Mouse (Mus musculus) liver, embryonic 14.5 days (tissue): ENCODE results near the gene Nans. TPM values are rescaled to one million over a fixed set of nuclear protein-coding genes. Genes with fewer than 3 reads are reported as not detected.

ENCODE experiments used
- ATAC-seq: fragments of 200-750 bp; cut with Nextera tagmentation; 2 replicates; pipeline ENCODE4 v1.8.0; 2017; ENCODE audit warnings: moderate number of reproducible peaks, mild to moderate bottlenecking, moderate library complexity; ENCODE audit not compliant: insufficient read depth
- DNase-seq, 3 experiments: peaks; one replicate each; pipeline ENCODE4 v3.0.0-alpha.2; 2012 to 2013; ENCODE audit warnings: low read depth in 3 of 3, low spot score in 3 of 3
- H3K27ac ChIP-seq: fragments of 300-500 bp; sonication (generic); 2 replicates; pipeline ENCODE4 v1.5.1; 2014; ENCODE audit warnings: moderate library complexity, mild to moderate bottlenecking, control low read depth, inconsistent platforms
- H3K27me3 ChIP-seq: fragments of 300-500 bp; sonication (generic); 2 replicates; pipeline ENCODE4 v1.6.1; 2014; ENCODE audit warnings: mild to moderate bottlenecking, low read length, moderate library complexity; ENCODE audit not compliant: control insufficient read depth, insufficient read depth
- H3K36me3 ChIP-seq: fragments of 300-500 bp; sonication (generic); replicated peaks from 2 replicates; pipeline ENCODE4 v1.6.1; 2014; ENCODE audit warnings: low read depth; ENCODE audit not compliant: control insufficient read depth, insufficient read depth
- H3K4me1 ChIP-seq, 2 experiments: fragments of 200-500 bp in 1 of 2; fragments of 300-500 bp in 1 of 2; sonication (generic) in 1 of 2; replicated peaks; 2 replicates each; pipeline ENCODE4 v1.6.1; 2012 to 2014; ENCODE audit warnings: antibody characterized with exemption in 1 of 2, inconsistent platforms in 1 of 2, low read length in 1 of 2; ENCODE audit not compliant: control insufficient read depth in 2 of 2, insufficient read depth in 2 of 2
- H3K4me2 ChIP-seq: fragments of 300-500 bp; sonication (generic); 2 replicates; pipeline ENCODE4 v1.6.1; 2014; ENCODE audit warnings: low read depth, mild to moderate bottlenecking, control low read depth, moderate library complexity
- H3K4me3 ChIP-seq, 2 experiments: fragments of 200-500 bp in 1 of 2; fragments of 300-500 bp in 1 of 2; sonication (generic) in 1 of 2; 2 replicates each; pipeline ENCODE4 v1.5.1; 2012 to 2014; ENCODE audit warnings: low read depth in 2 of 2, low read length in 2 of 2, mild to moderate bottlenecking in 2 of 2, control low read depth in 1 of 2, inconsistent platforms in 1 of 2, moderate library complexity in 1 of 2; ENCODE audit not compliant: insufficient read depth in 1 of 2
- H3K9ac ChIP-seq: fragments of 300-500 bp; sonication (generic); replicated peaks from 2 replicates; pipeline ENCODE4 v1.6.1; 2014; ENCODE audit warnings: mild to moderate bottlenecking, control low read depth, moderate library complexity
- H3K9me3 ChIP-seq: fragments of 300-500 bp; sonication (generic); 2 replicates; pipeline ENCODE4 v1.6.1; 2016; ENCODE audit warnings: low read length, mixed read lengths; ENCODE audit not compliant: control insufficient read depth
- CTCF ChIP-seq: IDR thresholded peaks from 2 replicates; pipeline ENCODE4 v1.5.1; 2016; ENCODE audit warnings: antibody characterized with exemption, low read depth, control low read depth
- EP300 ChIP-seq: IDR thresholded peaks from 2 replicates; pipeline ENCODE4 v1.6.1; 2016; ENCODE audit warnings: antibody characterized with exemption, low read depth
- WGBS: fragments of 180-500 bp; shearing (Covaris S2); extraction: QIAGEN DNeasy Blood & Tissue Kit; methylation state at CpG from one replicate; pipeline ENCODE4 v1.1.7; 2014; ENCODE audit not compliant: insufficient replicate concordance; 5-methylcytosine and 5-hydroxymethylcytosine counted together
- polyA plus RNA-seq, 2 experiments: library from polyadenylated mRNA; depleted of rRNA in 1 of 2; stranded (reverse) in 1 of 2; unstranded in 1 of 2; fragments of >200 nt; fragmentation: Nextera tagmentation in 1 of 2; extraction: Ambion mirVana in 1 of 2; gene quantifications; 2 replicates each; pipeline versions ENCODE4 v1.2.1 to v1.2.3; 2012 to 2014

The Nans gene
- polyA plus RNA-seq, 2 experiments, result 32.9 to 51.8 TPM

DNA sequence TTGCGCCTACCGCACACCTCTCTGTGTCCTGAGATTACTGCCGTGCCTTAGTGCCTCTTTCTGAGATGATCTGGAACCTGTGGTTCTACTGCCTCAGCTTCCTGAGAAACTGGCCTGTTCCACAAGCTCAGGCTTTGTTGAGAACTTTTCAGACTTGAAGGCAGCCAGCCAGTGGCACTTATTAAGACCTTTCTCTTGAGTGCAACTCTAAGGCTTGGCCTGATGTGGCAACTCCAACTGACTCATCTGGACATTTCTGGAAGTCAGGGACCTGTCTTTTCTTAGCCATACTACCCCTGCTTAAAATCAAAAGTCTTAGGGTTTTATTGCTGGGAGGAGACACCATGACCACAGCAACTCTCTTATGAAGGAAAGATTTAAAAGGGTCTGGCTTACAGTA, 31.9 kb upstream of the Nans start:
- TF ChIP-seq EP300, result no peak
- TF ChIP-seq CTCF, result no peak
- 67% methylated on average over 3 of the region's 3 CpGs for WGBS
- H3K36me3 ChIP-seq, result peaks cover 86% of the 10 kb centered on the region
- H3K9me3 ChIP-seq, result no peaks in the 10 kb centered on the region
- peak overlapping the region; percentile 90 for H3K27ac ChIP-seq
- H3K4me1 ChIP-seq, result peaks cover 50 to 56% of the 10 kb centered on the region in 2 experiments
- DNase-seq (no peak), ATAC-seq (no peak)
- no peaks in the 10 kb centered on the region for H3K27me3 ChIP-seq
- peak overlapping the region; percentile 31; the same call in 1 of the 2 replicates for H3K9ac ChIP-seq
- H3K4me3 ChIP-seq, result peak overlapping the region in 1 of 2 experiments; percentile 17; a peak in 2 of 4 replicates
- peak overlapping the region; percentile 99 for H3K4me2 ChIP-seq

DNA sequence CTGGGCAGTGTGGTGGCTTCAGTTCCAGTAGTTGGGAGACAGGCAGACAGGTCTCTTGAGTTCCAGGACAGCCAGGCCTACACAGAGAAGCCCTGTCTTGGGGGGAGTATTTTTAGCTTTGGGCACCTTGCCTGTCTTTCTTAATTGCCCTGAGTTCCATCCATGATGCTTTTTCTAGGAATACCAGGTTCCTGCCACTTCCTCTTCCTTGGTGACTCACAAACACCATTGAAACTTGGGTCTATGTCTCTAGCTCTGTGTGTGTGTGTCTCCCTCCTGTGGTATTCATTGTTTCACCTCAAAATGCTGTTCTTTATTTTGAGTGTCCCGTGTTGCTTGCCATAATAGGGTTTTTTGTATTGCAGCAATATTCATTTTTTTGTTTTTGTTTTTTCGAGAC, 30.6 kb upstream of the Nans start:
- no peak for DNase-seq
- peak overlapping the region; percentile 57 for H3K27ac ChIP-seq
- WGBS, result 83% methylated on average over 2 of the region's 2 CpGs
- no peak for ATAC-seq
- no peaks in the 10 kb centered on the region for H3K27me3 ChIP-seq
- H3K4me1 ChIP-seq, result peaks cover 47 to 51% of the 10 kb centered on the region in 2 experiments
- 0 out of 2 replicates have a peak overlapping the region, but pooled peaks have one; percentile 2 for H3K9ac ChIP-seq
- no peak for TF ChIP-seq CTCF
- no peak for TF ChIP-seq EP300
- peak overlapping the region; percentile 99; the same call in 1 of the 2 replicates for H3K4me2 ChIP-seq
- H3K36me3 ChIP-seq, result peaks cover 91% of the 10 kb centered on the region
- H3K9me3 ChIP-seq, result no peaks in the 10 kb centered on the region
- H3K4me3 ChIP-seq, result no peak overlapping the region

DNA sequence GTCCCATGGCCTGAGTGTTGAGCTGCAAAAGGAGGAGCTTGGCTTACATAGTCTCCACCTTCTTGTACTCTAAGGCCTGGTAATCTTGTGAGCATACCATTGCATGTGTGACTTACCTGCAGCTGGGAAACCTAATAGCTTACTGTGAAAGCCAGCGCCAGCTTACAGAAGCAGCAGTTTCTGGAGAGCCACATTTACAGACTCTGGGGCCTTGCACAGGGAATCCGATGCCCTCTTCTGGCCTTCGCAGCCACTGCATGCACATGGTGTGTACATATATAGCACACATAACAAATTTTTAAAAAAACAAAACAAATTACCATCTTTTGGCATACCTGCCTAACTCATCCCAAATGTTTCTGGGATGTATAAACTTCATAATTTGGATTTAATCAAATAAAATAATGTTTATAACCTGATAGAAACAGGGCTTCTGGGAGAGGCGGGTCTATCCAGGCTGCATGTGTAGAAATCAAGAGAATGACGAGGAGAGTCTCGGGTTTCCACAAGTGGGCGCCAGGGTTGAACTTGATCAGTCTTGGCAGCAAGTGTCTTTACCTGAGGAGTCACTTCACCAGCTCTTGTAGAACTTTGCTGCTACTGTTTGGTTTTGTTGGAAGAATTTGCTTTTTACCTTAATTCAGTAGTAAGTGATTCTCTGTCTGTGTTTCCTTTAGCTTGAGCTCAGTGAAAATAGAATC, 25.8 kb upstream of the Nans start:
- Histone ChIP-seq H3K4me1 (peaks cover 5 to 6% of the 10 kb centered on the region in 2 experiments; a peak in 3 of 4 replicates), H3K36me3 (peaks cover 99% of the 10 kb centered on the region), H3K4me2 (no peak overlapping the region), H3K4me3 (no peak overlapping the region), H3K9me3 (no peaks in the 10 kb centered on the region), H3K27me3 (no peaks in the 10 kb centered on the region), H3K27ac (peak overlapping the region; percentile 7; the same call in 1 of the 2 replicates), H3K9ac (no peak overlapping the region)
- ATAC-seq, result peak; percentile 50; the same call in 1 of the 2 replicates
- 74% methylated on average over 7 of the region's 7 CpGs for WGBS
- no peak for DNase-seq
- peak; percentile 77 for TF ChIP-seq CTCF
- no peak for TF ChIP-seq EP300

DNA sequence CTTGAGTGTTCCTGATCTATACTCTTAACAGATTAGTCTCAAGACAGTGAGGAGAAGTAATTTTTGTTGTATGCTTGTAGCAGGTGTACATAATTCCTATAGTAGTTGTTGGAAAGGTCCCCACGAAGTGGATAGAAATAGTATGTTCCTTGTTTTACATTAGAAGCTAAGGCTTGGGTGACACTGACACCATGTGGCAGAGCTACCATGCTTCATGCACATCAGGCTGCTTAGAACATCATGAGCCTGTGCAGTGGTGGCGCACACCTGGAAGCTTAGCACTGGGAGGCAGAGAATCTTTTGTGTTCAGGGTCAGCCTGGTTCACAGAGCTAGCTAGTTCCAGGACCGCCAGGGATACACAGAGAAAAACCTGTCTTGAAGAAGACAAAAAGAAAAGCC, 23.3 kb upstream of the Nans start:
- TF ChIP-seq EP300 (no peak), CTCF (peak; percentile 33)
- no peak for DNase-seq
- ATAC-seq, result no peak
- H3K27me3 ChIP-seq, result no peaks in the 10 kb centered on the region
- peaks cover 99% of the 10 kb centered on the region for H3K36me3 ChIP-seq
- no peaks in the 10 kb centered on the region for H3K4me1 ChIP-seq
- H3K9ac ChIP-seq, result no peak overlapping the region
- no peak overlapping the region for H3K4me2 ChIP-seq
- no peak overlapping the region for H3K27ac ChIP-seq
- H3K4me3 ChIP-seq, result no peak overlapping the region
- H3K9me3 ChIP-seq, result no peaks in the 10 kb centered on the region
- WGBS, result 88% methylated on average over 3 of the region's 3 CpGs

DNA sequence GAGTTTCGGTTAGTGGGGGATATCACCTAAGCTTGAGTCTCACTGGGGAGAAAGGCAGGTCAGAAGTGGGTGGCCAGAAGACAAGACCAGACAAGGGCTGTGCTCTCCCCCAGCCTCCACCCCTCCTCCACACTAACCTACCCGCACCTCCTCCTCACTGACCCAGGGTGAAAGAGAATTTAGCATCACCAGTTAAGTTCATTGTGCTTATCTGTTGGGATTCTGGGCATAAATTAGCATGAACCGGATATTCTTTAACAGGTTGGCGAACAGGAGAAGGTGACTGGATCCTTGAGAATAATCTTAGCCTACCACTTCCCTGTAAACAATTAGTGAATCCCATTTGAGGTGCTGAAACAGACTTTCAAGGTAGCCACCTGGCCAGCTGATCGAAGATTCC, 13.9 kb upstream of the Nans start:
- ATAC-seq (no peak), DNase-seq (no peak)
- Histone ChIP-seq H3K9ac (no peak overlapping the region), H3K9me3 (no peaks in the 10 kb centered on the region), H3K27me3 (no peaks in the 10 kb centered on the region), H3K4me3 (no peak overlapping the region), H3K4me1 (no peaks in the 10 kb centered on the region), H3K36me3 (peaks cover 82% of the 10 kb centered on the region), H3K27ac (no peak overlapping the region), H3K4me2 (no peak overlapping the region)
- WGBS, result 87% methylated on average over 5 of the region's 5 CpGs
- TF ChIP-seq EP300 (no peak), CTCF (no peak)
